ENCODE assay signal across 10 mouse cellular contexts in genomic region chr11:118239281-118240198, GRCm38 (mm10). TPM values are rescaled to one million over a fixed set of nuclear protein-coding genes. Genes with fewer than 3 reads are reported as not detected.
DNase-seq lines count a peak whose midpoint lies in the region; ATAC-seq lines count a peak whose summit lies in the region.
"Had no signal": no experiment of that assay in that cellular context is flagged by ENCODE, and none has a peak within 500 bp of the region (broad histone marks: within the 10 kb centered on the region; RNA-seq: fewer than 3 reads in every experiment).

No protein-coding gene starts in this region.

- no peaks in the 10 kb centered on the region for H3K36me3 ChIP-seq in hindbrain, embryonic 11.5 days (ENCODE audit: control insufficient read depth, insufficient read depth, low read length)
- H3K36me3 ChIP-seq in hindbrain, embryonic 16.5 days (ENCODE audit: control insufficient read depth, insufficient read depth, low read length) = no peaks in the 10 kb centered on the region

- no peak overlapping the region for H3K4me3 ChIP-seq in hindbrain, embryonic 11.5 days (ENCODE audit: low read depth, low read length)
- no peak overlapping the region for H3K4me3 ChIP-seq in hindbrain, embryonic 16.5 days (ENCODE audit: low read length)

- H3K9ac ChIP-seq in hindbrain, embryonic 11.5 days (ENCODE audit: low read depth, low read length) = no peak overlapping the region
- no peak overlapping the region for H3K9ac ChIP-seq in hindbrain, embryonic 16.5 days (ENCODE audit: low read depth, low read length)

- peaks cover 9% of the 10 kb centered on the region for H3K4me1 ChIP-seq in hindbrain, embryonic 11.5 days (replicated peaks; ENCODE audit: control insufficient read depth, insufficient read depth, low read length)
- peaks cover 8% of the 10 kb centered on the region for H3K4me1 ChIP-seq in hindbrain, embryonic 16.5 days (ENCODE audit: control insufficient read depth, insufficient read depth, low read depth, low read length)

- peak overlapping the region; percentile 67 for H3K27ac ChIP-seq in hindbrain, embryonic 11.5 days (ENCODE audit: low read depth, low read length)
- H3K27ac ChIP-seq in hindbrain, embryonic 16.5 days (ENCODE audit: low read depth, low read length) = no peak overlapping the region

- 50% methylated on average over 14 of the region's 14 CpGs for WGBS in hindbrain, embryonic 11.5 days
- WGBS in hindbrain, embryonic 16.5 days = 59% methylated on average over 14 of the region's 14 CpGs

- no peaks in the 10 kb centered on the region for H3K27me3 ChIP-seq in hindbrain, embryonic 11.5 days (ENCODE audit: control insufficient read depth, insufficient read depth, low read length)
- no peaks in the 10 kb centered on the region for H3K27me3 ChIP-seq in hindbrain, embryonic 16.5 days (replicated peaks; ENCODE audit: control insufficient read depth, insufficient read depth, low read length)

- ATAC-seq in hindbrain, embryonic 11.5 days (ENCODE audit: low FRiP score) = no peak
- ATAC-seq in hindbrain, embryonic 16.5 days = no peak
- ATAC-seq in inflammation-experienced regulatory T-cells, adult 6 months = no peak

- H3K9me3 ChIP-seq in hindbrain, embryonic 11.5 days (ENCODE audit: control insufficient read depth, low read length) = no peaks in the 10 kb centered on the region
- H3K9me3 ChIP-seq in hindbrain, embryonic 16.5 days (ENCODE audit: control insufficient read depth, low read length) = no peaks in the 10 kb centered on the region

- peak; percentile 44 for DNase-seq in hindbrain, embryonic 11.5 days (ENCODE audit: low spot score)
- peak; percentile 26 for DNase-seq in CD4-positive helper T cell, adult 2 months (ENCODE audit: low read depth, low spot score)
- DNase-seq in embryo, embryonic 9.5 days (ENCODE audit: extremely low spot score) = peak; percentile 64
- peak; percentile 28 to 54 for DNase-seq in kidney, postnatal 4 days
- DNase-seq in cerebellum, postnatal 36 days = no peak
- DNase-seq in urinary bladder, adult 2 months (ENCODE audit: low spot score) = no peak
- DNase-seq: gastrocnemius, postnatal 10 days; lung, postnatal 10 days had no signal

- H3K4me2 ChIP-seq in hindbrain, embryonic 11.5 days (replicated peaks; ENCODE audit: low read depth, low read length) = no peak overlapping the region
- H3K4me2 ChIP-seq in hindbrain, embryonic 16.5 days (ENCODE audit: low read length) = no peak overlapping the region

RNA-seq across cellular contexts. Expression of gene Cyth1, which starts 8.9 kb away (rescaled TPM):
- 16.5 and 16.7 TPM in 2 replicates for polyA plus RNA-seq in hindbrain, embryonic 11.5 days (2014; fragmentation: Nextera tagmentation; extraction: Ambion mirVana)
- polyA plus RNA-seq in hindbrain, embryonic 16.5 days (2015; fragmentation: Nextera tagmentation; extraction: Ambion mirVana) = 19.7 and 23.3 TPM in 2 replicates
- polyA plus RNA-seq in inflammation-experienced regulatory T-cells, adult 6 months (2017; shearing (Covaris generic)) = 10 to 100 TPM; 33.8 to 51.6 (median 41.7) TPM
- polyA plus RNA-seq in urinary bladder, adult 2 months (2012; rRNA removed) = 21.0 and 23.2 TPM in 2 replicates

RNA-seq across cellular contexts. Expression of gene Usp36, which starts 50.5 kb away (rescaled TPM):
- 9.8 and 9.9 TPM in 2 replicates for polyA plus RNA-seq in hindbrain, embryonic 11.5 days (2014; fragmentation: Nextera tagmentation; extraction: Ambion mirVana)
- 15.2 and 18.9 TPM in 2 replicates for polyA plus RNA-seq in hindbrain, embryonic 16.5 days (2015; fragmentation: Nextera tagmentation; extraction: Ambion mirVana)
- 10 to 100 TPM; 14.3 to 24.4 (median 22.5) TPM for polyA plus RNA-seq in inflammation-experienced regulatory T-cells, adult 6 months (2017; shearing (Covaris generic))
- polyA plus RNA-seq in urinary bladder, adult 2 months (2012; rRNA removed) = 17.7 and 20.9 TPM in 2 replicates

Comparison
In these comparisons a context has a peak if more than half of its experiments do, and no peak if none do; other contexts are left out.
1. DNase-seq: peak in hindbrain, embryonic 11.5 days (single experiment), CD4-positive helper T cell, adult 2 months (single experiment), embryo, embryonic 9.5 days (single experiment) and kidney, postnatal 4 days (2 of 2); none in cerebellum, postnatal 36 days (0 of 2) and urinary bladder, adult 2 months (single experiment).